ENCODE assay signal across 27 mouse cellular contexts in the genomic region with DNA sequence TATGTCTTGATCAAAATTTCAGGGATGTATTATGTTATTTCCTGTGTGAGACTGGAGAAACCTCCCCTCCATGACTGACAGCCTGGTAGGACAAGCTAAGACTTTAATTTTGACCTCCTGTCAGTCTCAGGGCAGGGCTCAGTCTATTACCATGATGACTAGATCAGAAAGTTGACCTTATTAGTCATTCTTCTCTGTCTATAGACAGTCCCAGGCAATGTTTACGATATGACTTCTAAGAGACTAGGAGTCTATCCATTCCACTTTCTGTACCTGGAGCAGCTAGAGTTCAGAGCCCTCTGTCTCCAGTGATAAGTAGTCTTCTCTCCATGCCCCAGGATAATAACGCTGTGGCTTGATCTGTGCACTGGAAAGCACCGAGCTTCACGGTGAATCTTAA.
A peak's percentile ranks its signal among the peaks of the same experiment; 100 is the strongest.
DNase-seq lines count a peak whose midpoint lies in the region; ATAC-seq and TF ChIP-seq lines count a peak whose summit lies in the region.
"Had no signal": no experiment of that assay in that cellular context is flagged by ENCODE, and none has a peak within 500 bp of the region (broad histone marks: within the 10 kb centered on the region; RNA-seq: fewer than 3 reads in every experiment).

No protein-coding gene starts in this region.

- H3K4me3 ChIP-seq in gastrocnemius, adult 2 months = no peak overlapping the region
- no peak overlapping the region for H3K4me3 ChIP-seq in liver, postnatal 0 days (ENCODE audit: low read depth, low read length)
- H3K4me3 ChIP-seq in liver, embryonic 11.5 days (ENCODE audit: low read depth, low read length) = no peak overlapping the region
- H3K4me3 ChIP-seq in stomach, postnatal 0 days (ENCODE audit: low read depth, low read length) = no peak overlapping the region
- H3K4me3 ChIP-seq in forebrain, embryonic 15.5 days = no peak overlapping the region
- H3K4me3 ChIP-seq: embryonic facial prominence, embryonic 13.5 days; embryonic facial prominence, embryonic 15.5 days; erythroblast, embryonic 14.5 days; forebrain, embryonic 10.5 days; forebrain, embryonic 12.5 days had no signal

- no peaks in the 10 kb centered on the region for H3K27me3 ChIP-seq in liver, postnatal 0 days (ENCODE audit: insufficient read depth, low read length)
- no peaks in the 10 kb centered on the region for H3K27me3 ChIP-seq in liver, embryonic 11.5 days (replicated peaks; ENCODE audit: control insufficient read depth, insufficient read depth, low read length)
- H3K27me3 ChIP-seq in stomach, postnatal 0 days (ENCODE audit: control insufficient read depth, insufficient read depth, low read length) = no peaks in the 10 kb centered on the region
- no peaks in the 10 kb centered on the region for H3K27me3 ChIP-seq in forebrain, embryonic 15.5 days
- H3K27me3 ChIP-seq: embryonic facial prominence, embryonic 13.5 days; embryonic facial prominence, embryonic 15.5 days; forebrain, embryonic 12.5 days; Patski had no signal

- peaks cover 5% of the 10 kb centered on the region; the same call in 1 of the 2 replicates for H3K9me3 ChIP-seq in liver, postnatal 0 days (ENCODE audit: low read length)
- no peaks in the 10 kb centered on the region for H3K9me3 ChIP-seq in liver, embryonic 11.5 days (ENCODE audit: control insufficient read depth, low read length)
- no peaks in the 10 kb centered on the region for H3K9me3 ChIP-seq in stomach, postnatal 0 days (ENCODE audit: control insufficient read depth, low read length)
- H3K9me3 ChIP-seq in forebrain, embryonic 15.5 days = no peaks in the 10 kb centered on the region
- H3K9me3 ChIP-seq: embryonic facial prominence, embryonic 13.5 days; embryonic facial prominence, embryonic 15.5 days; forebrain, embryonic 10.5 days; forebrain, embryonic 12.5 days had no signal

- peaks cover under 1% of the 10 kb centered on the region; the same call in 1 of the 2 replicates for H3K4me1 ChIP-seq in liver, postnatal 0 days (ENCODE audit: insufficient read depth)
- H3K4me1 ChIP-seq in liver, embryonic 11.5 days (replicated peaks; ENCODE audit: control insufficient read depth, insufficient read depth, low read length) = no peaks in the 10 kb centered on the region
- no peaks in the 10 kb centered on the region for H3K4me1 ChIP-seq in stomach, postnatal 0 days (replicated peaks; ENCODE audit: control insufficient read depth, insufficient read depth)
- H3K4me1 ChIP-seq in forebrain, embryonic 15.5 days = no peaks in the 10 kb centered on the region
- H3K4me1 ChIP-seq: embryonic facial prominence, embryonic 13.5 days; embryonic facial prominence, embryonic 15.5 days; forebrain, embryonic 12.5 days had no signal

- no peaks in the 10 kb centered on the region for H3K36me3 ChIP-seq in liver, postnatal 0 days (replicated peaks; ENCODE audit: insufficient read depth, low read length)
- H3K36me3 ChIP-seq in liver, embryonic 11.5 days (ENCODE audit: control insufficient read depth, insufficient read depth, low read length) = no peaks in the 10 kb centered on the region
- H3K36me3 ChIP-seq in stomach, postnatal 0 days (ENCODE audit: control insufficient read depth, insufficient read depth, low read length) = no peaks in the 10 kb centered on the region
- H3K36me3 ChIP-seq in forebrain, embryonic 15.5 days = no peaks in the 10 kb centered on the region
- H3K36me3 ChIP-seq: embryonic facial prominence, embryonic 13.5 days; embryonic facial prominence, embryonic 15.5 days; forebrain, embryonic 10.5 days; forebrain, embryonic 12.5 days; G1E had no signal

- no peak overlapping the region for H3K4me2 ChIP-seq in liver, postnatal 0 days (ENCODE audit: low read depth, low read length)
- no peak overlapping the region for H3K4me2 ChIP-seq in liver, embryonic 11.5 days
- H3K4me2 ChIP-seq in stomach, postnatal 0 days (replicated peaks; ENCODE audit: low read depth) = no peak overlapping the region
- H3K4me2 ChIP-seq in forebrain, embryonic 15.5 days (replicated peaks) = no peak overlapping the region
- H3K4me2 ChIP-seq: embryonic facial prominence, embryonic 13.5 days; embryonic facial prominence, embryonic 15.5 days; forebrain, embryonic 12.5 days had no signal

- TF ChIP-seq EP300 in liver, postnatal 0 days (IDR thresholded peaks at IDR 0.05; ENCODE audit: low read depth) = no peak
- TF ChIP-seq EP300 in stomach, postnatal 0 days (optimal IDR thresholded peaks at IDR 0.05) = no peak

- intact Hi-C loops in gastrocnemius, adult 2 months (cut with DNase I) = loop anchor here (2.0 kb wide), 1 partner anchor 21 kb away; no protein-coding TSS in a partner anchor
- intact Hi-C loops in gastrocnemius, postnatal 14 days (cut with DNase I; ENCODE audit: low total_unique reads) = no loop called here

- ATAC-seq in liver, postnatal 0 days = peak; percentile 54; the same call in 1 of the 2 replicates
- ATAC-seq in liver, embryonic 11.5 days (replicated peaks; ENCODE audit: low FRiP score) = no peak
- ATAC-seq in stomach, postnatal 0 days (ENCODE audit: low FRiP score, low TSS enrichment) = 0 out of 2 replicates have a peak, but pooled peaks have one; percentile 53
- no peak for ATAC-seq in forebrain, embryonic 15.5 days (replicated peaks)
- ATAC-seq: activated CD4-positive, CD25-positive, alpha-beta regulatory T cell, adult 4 months; CD4-positive, CD25-positive, alpha-beta regulatory T cell, adult 4 months; forebrain, embryonic 14.5 days; forebrain, postnatal 0 days; Patski had no signal

- no peak overlapping the region for H3K9ac ChIP-seq in liver, postnatal 0 days (replicated peaks)
- H3K9ac ChIP-seq in liver, embryonic 11.5 days (ENCODE audit: low read depth, low read length) = no peak overlapping the region
- no peak overlapping the region for H3K9ac ChIP-seq in stomach, postnatal 0 days (ENCODE audit: low read length)
- no peak overlapping the region for H3K9ac ChIP-seq in forebrain, embryonic 15.5 days (replicated peaks)
- H3K9ac ChIP-seq: embryonic facial prominence, embryonic 13.5 days; embryonic facial prominence, embryonic 15.5 days; forebrain, embryonic 12.5 days; forebrain, postnatal 0 days had no signal

- no peak for TF ChIP-seq CTCF in gastrocnemius, adult 2 months (IDR thresholded peaks at IDR 0.05)
- no peak for TF ChIP-seq CTCF in liver, postnatal 0 days (IDR thresholded peaks at IDR 0.05; ENCODE audit: low read depth)
- TF ChIP-seq CTCF in stomach, postnatal 0 days (IDR thresholded peaks at IDR 0.05; ENCODE audit: low read depth) = no peak

- no peak for DNase-seq in gastrocnemius, adult 2 months
- no peak for DNase-seq in gastrocnemius, postnatal 14 days
- DNase-seq in liver, postnatal 0 days = peak; percentile 6
- DNase-seq in liver, embryonic 11.5 days (ENCODE audit: low spot score) = no peak
- DNase-seq in stomach, postnatal 0 days (ENCODE audit: low spot score) = peak; percentile 3
- DNase-seq: adrenal gland, adult 8-10 months; adrenal gland, postnatal 36 days; B cell, adult 2 months; cerebellum, adult 11 months; cerebellum, adult 18-20 months; cerebellum, adult 8-10 months; cerebellum, adult 9-11 months; cerebellum, postnatal 14 days; cerebellum, postnatal 36 days; embryo, embryonic 11 days; forebrain, postnatal 0 days had no signal

- H3K27ac ChIP-seq in gastrocnemius, adult 2 months = peak overlapping the region; percentile 87
- no peak overlapping the region for H3K27ac ChIP-seq in liver, postnatal 0 days (ENCODE audit: low read depth)
- H3K27ac ChIP-seq in liver, embryonic 11.5 days (ENCODE audit: low read depth, low read length) = no peak overlapping the region
- H3K27ac ChIP-seq in stomach, postnatal 0 days (replicated peaks) = no peak overlapping the region
- H3K27ac ChIP-seq in forebrain, embryonic 15.5 days (replicated peaks) = no peak overlapping the region
- H3K27ac ChIP-seq: embryonic facial prominence, embryonic 13.5 days; embryonic facial prominence, embryonic 15.5 days; forebrain, embryonic 10.5 days; forebrain, embryonic 12.5 days had no signal

- 76% methylated on average over 4 of the region's 4 CpGs for WGBS in liver, postnatal 0 days (ENCODE audit: insufficient replicate concordance)
- WGBS in liver, embryonic 11.5 days = 83% methylated on average over 4 of the region's 4 CpGs
- WGBS in stomach, postnatal 0 days = 65% methylated on average over 4 of the region's 4 CpGs
- 95% methylated on average over 4 of the region's 4 CpGs for WGBS in forebrain, embryonic 15.5 days

Comparison
In these comparisons a context has a peak if more than half of its experiments do, and no peak if none do; other contexts are left out.
1. DNase-seq: peak in liver, postnatal 0 days (single experiment) and stomach, postnatal 0 days (single experiment); none in gastrocnemius, adult 2 months (single experiment), gastrocnemius, postnatal 14 days (single experiment) and liver, embryonic 11.5 days (single experiment).
2. ATAC-seq: peak in liver, postnatal 0 days (single experiment) and stomach, postnatal 0 days (single experiment); none in liver, embryonic 11.5 days (single experiment) and forebrain, embryonic 15.5 days (single experiment).